Mouse (Mus musculus) CH12.LX (cell line): Measurements from ENCODE around the gene Arhgap4. TPM values are rescaled to one million over a fixed set of nuclear protein-coding genes. Genes with fewer than 3 reads are reported as not detected.

Source experiments
- DNase-seq: peaks from one replicate; pipeline ENCODE4 v3.0.0-alpha.2; 2013; ENCODE audit errors: extremely low read depth
- H3K27ac ChIP-seq: 2 replicates; pipeline ENCODE4 v1.5.1; 2012; ENCODE audit warnings: low read depth, mild to moderate bottlenecking, control low read depth, moderate library complexity; ENCODE audit not compliant: insufficient read depth
- H3K27me3 ChIP-seq: replicated peaks from 2 replicates; pipeline ENCODE3; 2012; ENCODE audit warnings: inconsistent platforms
- H3K36me3 ChIP-seq, 2 experiments: replicated peaks in 1 of 2; 2 replicates each; pipeline versions ENCODE3 to v1.6.1; 2012; ENCODE audit warnings: inconsistent platforms in 1 of 2, low read length in 1 of 2, mild to moderate bottlenecking in 1 of 2, mixed read lengths in 1 of 2, moderate library complexity in 1 of 2; ENCODE audit not compliant: control insufficient read depth in 1 of 2, insufficient read depth in 1 of 2
- H3K4me1 ChIP-seq, 2 experiments: 2 replicates each; pipeline ENCODE4 v1.6.1; 2012; ENCODE audit warnings: inconsistent platforms in 1 of 2, moderate library complexity in 1 of 2; ENCODE audit not compliant: insufficient read depth in 2 of 2, control insufficient read depth in 1 of 2
- H3K4me2 ChIP-seq: 2 replicates; pipeline ENCODE4 v1.6.1; 2012; ENCODE audit warnings: low read depth, mild to moderate bottlenecking, control low read depth; ENCODE audit not compliant: poor library complexity, insufficient read depth, severe bottlenecking
- H3K4me3 ChIP-seq, 3 experiments: fragments of 150-350 bp in 1 of 3; sonication (generic) in 1 of 3; replicated peaks in 1 of 3; 2 replicates each; pipeline versions ENCODE3 to v1.5.1; 2011 to 2012; ENCODE audit warnings: low read depth in 2 of 3, low read length in 2 of 3, mild to moderate bottlenecking in 2 of 3, moderate library complexity in 2 of 3, control low read depth in 1 of 3, improper control_type of control experiment in 1 of 3, inconsistent platforms in 1 of 3, mixed read lengths in 1 of 3; ENCODE audit not compliant: poor library complexity in 1 of 3
- H3K79me2 ChIP-seq: replicated peaks from 2 replicates; pipeline ENCODE4 v1.6.1; 2012; ENCODE audit warnings: mild to moderate bottlenecking, moderate library complexity; ENCODE audit not compliant: control insufficient read depth, poor library complexity, insufficient read depth, severe bottlenecking; ENCODE audit errors: extremely low read depth
- H3K9ac ChIP-seq: 2 replicates; pipeline ENCODE4 v1.6.1; 2012; ENCODE audit warnings: low read depth, mild to moderate bottlenecking, control low read depth, moderate library complexity; ENCODE audit not compliant: insufficient read depth
- H3K9me3 ChIP-seq: replicated peaks from 2 replicates; pipeline ENCODE3; 2012; ENCODE audit warnings: low read length, inconsistent platforms, mixed read lengths
- BHLHE40 ChIP-seq: IDR thresholded peaks from 2 replicates; pipeline ENCODE4 v1.6.1; 2011; ENCODE audit warnings: mild to moderate bottlenecking, low read depth, low read length, improper control_type of control experiment
- CHD1 ChIP-seq: IDR thresholded peaks from 2 replicates; pipeline ENCODE4 v1.6.1; 2012; ENCODE audit warnings: low read depth, low read length, improper control_type of control experiment, inconsistent platforms
- CHD2 ChIP-seq: IDR thresholded peaks from 2 replicates; pipeline ENCODE4 v1.6.1; 2011; ENCODE audit warnings: low read length, improper control_type of control experiment
- CTCF ChIP-seq, 2 experiments: IDR thresholded peaks in 1 of 2; conservative IDR thresholded peaks in 1 of 2; 2 replicates each; pipeline ENCODE4 v1.5.1; 2011 to 2012; ENCODE audit warnings: low read depth in 2 of 2, low read length in 2 of 2, improper control_type of control experiment in 1 of 2, inconsistent platforms in 1 of 2, mild to moderate bottlenecking in 1 of 2, moderate library complexity in 1 of 2
- E2F4 ChIP-seq: IDR thresholded peaks from 2 replicates; pipeline ENCODE4 v1.6.1; 2011; ENCODE audit warnings: low read depth, low read length, improper control_type of control experiment; ENCODE audit not compliant: insufficient replicate concordance
- ELF1 ChIP-seq: IDR thresholded peaks from 2 replicates; pipeline ENCODE4 v1.6.1; 2014; ENCODE audit warnings: low read depth, mild to moderate bottlenecking, inconsistent platforms, low read length, improper control_type of control experiment
- EP300 ChIP-seq: IDR thresholded peaks from 2 replicates; pipeline ENCODE4 v1.6.1; 2011; ENCODE audit warnings: low read length, improper control_type of control experiment
- ETS1 ChIP-seq: conservative IDR thresholded peaks from 2 replicates; pipeline ENCODE4 v1.6.1; 2012; ENCODE audit warnings: low read depth, mild to moderate bottlenecking, inconsistent platforms, low read length, improper control_type of control experiment, moderate library complexity
- GABPA ChIP-seq: IDR thresholded peaks from 2 replicates; pipeline ENCODE4 v1.6.1; 2012; ENCODE audit warnings: low read depth, low read length, improper control_type of control experiment, inconsistent platforms; ENCODE audit not compliant: insufficient replicate concordance
- HCFC1 ChIP-seq: IDR thresholded peaks from 2 replicates; pipeline ENCODE4 v1.6.1; 2012; ENCODE audit warnings: low read depth, mild to moderate bottlenecking, inconsistent platforms, low read length, improper control_type of control experiment
- IRF4 ChIP-seq: IDR thresholded peaks from 2 replicates; pipeline ENCODE4 v1.6.1; 2014; ENCODE audit warnings: low read depth, mild to moderate bottlenecking, inconsistent platforms, low read length, improper control_type of control experiment
- JUN ChIP-seq: IDR thresholded peaks from 2 replicates; pipeline ENCODE4 v1.6.1; 2011; ENCODE audit warnings: low read depth, mild to moderate bottlenecking, low read length, improper control_type of control experiment, moderate library complexity; ENCODE audit not compliant: insufficient read depth
- JUND ChIP-seq: conservative IDR thresholded peaks from 2 replicates; pipeline ENCODE4 v1.6.1; 2011; ENCODE audit warnings: low read depth, low read length, improper control_type of control experiment
- KAT2A ChIP-seq: IDR thresholded peaks from 2 replicates; pipeline ENCODE4 v1.6.1; 2012; ENCODE audit warnings: low read length, improper control_type of control experiment, inconsistent platforms; ENCODE audit not compliant: insufficient replicate concordance
- MAFK ChIP-seq: IDR thresholded peaks from 2 replicates; pipeline ENCODE4 v1.6.1; 2011; ENCODE audit warnings: low read length, improper control_type of control experiment; ENCODE audit not compliant: insufficient replicate concordance
- MAX ChIP-seq: IDR thresholded peaks from 2 replicates; pipeline ENCODE4 v1.6.1; 2011; ENCODE audit warnings: low read length, improper control_type of control experiment
- MAZ ChIP-seq: IDR thresholded peaks from 2 replicates; pipeline ENCODE4 v1.6.1; 2012; ENCODE audit warnings: low read depth, mild to moderate bottlenecking, inconsistent platforms, low read length, improper control_type of control experiment, moderate library complexity
- MEF2A ChIP-seq: IDR thresholded peaks from 2 replicates; pipeline ENCODE4 v1.6.1; 2014; ENCODE audit warnings: low read depth, mild to moderate bottlenecking, inconsistent platforms, low read length, improper control_type of control experiment, borderline replicate concordance
- MXI1 ChIP-seq: IDR thresholded peaks from 2 replicates; pipeline ENCODE4 v1.6.1; 2011; ENCODE audit warnings: mild to moderate bottlenecking, low read depth, low read length, improper control_type of control experiment
- MYC ChIP-seq: IDR thresholded peaks from 2 replicates; pipeline ENCODE4 v1.6.1; 2011; ENCODE audit warnings: low read depth, mild to moderate bottlenecking, improper control_type of control experiment, low read length
- NELFE ChIP-seq: IDR thresholded peaks from 2 replicates; pipeline ENCODE4 v1.6.1; 2011; ENCODE audit warnings: low read depth, low read length, improper control_type of control experiment
- NRF1 ChIP-seq: IDR thresholded peaks from 2 replicates; pipeline ENCODE4 v1.6.1; 2014; ENCODE audit warnings: low read depth, mild to moderate bottlenecking, inconsistent platforms, low read length, improper control_type of control experiment, moderate library complexity
- PAX5 ChIP-seq: IDR thresholded peaks from 2 replicates; pipeline ENCODE4 v1.6.1; 2012; ENCODE audit warnings: low read length, inconsistent platforms, mixed read lengths
- POLR2A ChIP-seq: IDR thresholded peaks from 2 replicates; pipeline ENCODE4 v1.6.1; 2011; ENCODE audit warnings: low read depth, mild to moderate bottlenecking, improper control_type of control experiment, low read length
- POLR2AphosphoS2 ChIP-seq: IDR thresholded peaks from 2 replicates; pipeline ENCODE4 v1.6.1; 2011; ENCODE audit warnings: low read depth, low read length, improper control_type of control experiment
- RAD21 ChIP-seq: IDR thresholded peaks from 2 replicates; pipeline ENCODE4 v1.6.1; 2011; ENCODE audit warnings: low read depth, mild to moderate bottlenecking, low read length, improper control_type of control experiment, moderate library complexity
- RCOR1 ChIP-seq: conservative IDR thresholded peaks from 2 replicates; pipeline ENCODE4 v1.6.1; 2012; ENCODE audit warnings: low read depth, mild to moderate bottlenecking, inconsistent platforms, low read length, improper control_type of control experiment
- SIN3A ChIP-seq: IDR thresholded peaks from 2 replicates; pipeline ENCODE4 v1.6.1; 2012; ENCODE audit warnings: low read length, improper control_type of control experiment, inconsistent platforms
- SMC3 ChIP-seq: IDR thresholded peaks from 2 replicates; pipeline ENCODE4 v1.6.1; 2011; ENCODE audit warnings: low read depth, low read length, improper control_type of control experiment
- TBP ChIP-seq: conservative IDR thresholded peaks from 2 replicates; pipeline ENCODE4 v1.6.1; 2011; ENCODE audit warnings: low read depth, low read length, improper control_type of control experiment
- TCF12 ChIP-seq: IDR thresholded peaks from 2 replicates; pipeline ENCODE4 v1.6.1; 2014; ENCODE audit warnings: low read depth, mild to moderate bottlenecking, inconsistent platforms, low read length, improper control_type of control experiment
- UBTF ChIP-seq: IDR thresholded peaks from 2 replicates; pipeline ENCODE4 v1.6.1; 2012; ENCODE audit warnings: low read depth, mild to moderate bottlenecking, inconsistent platforms, low read length, improper control_type of control experiment, moderate library complexity
- USF1 ChIP-seq: IDR thresholded peaks from 2 replicates; pipeline ENCODE4 v1.6.1; 2014; ENCODE audit warnings: low read depth, mild to moderate bottlenecking, inconsistent platforms, low read length, improper control_type of control experiment
- USF2 ChIP-seq: conservative IDR thresholded peaks from 2 replicates; pipeline ENCODE4 v1.6.1; 2011; ENCODE audit warnings: low read depth, low read length, improper control_type of control experiment
- ZC3H11A ChIP-seq: IDR thresholded peaks from 2 replicates; pipeline ENCODE4 v1.6.1; 2012; ENCODE audit warnings: low read depth, mild to moderate bottlenecking, inconsistent platforms, low read length, improper control_type of control experiment
- ZKSCAN1 ChIP-seq: IDR thresholded peaks from 2 replicates; pipeline ENCODE4 v1.6.1; 2012; ENCODE audit warnings: low read depth, inconsistent platforms, low read length, improper control_type of control experiment, borderline replicate concordance
- ZMIZ1 ChIP-seq: IDR thresholded peaks from 2 replicates; pipeline ENCODE4 v1.6.1; 2012; ENCODE audit warnings: low read depth, mild to moderate bottlenecking, inconsistent platforms, low read length, improper control_type of control experiment
- ZNF384 ChIP-seq: IDR thresholded peaks from 2 replicates; pipeline ENCODE4 v1.6.1; 2012; ENCODE audit warnings: low read depth, low read length, improper control_type of control experiment, inconsistent platforms
- dilution Hi-C: fragments of 300-500 bp; cut with MboI; formaldehyde crosslinking; loops from 2 replicates; pipeline ENCODE4 v1.14.3; 2020; ENCODE audit warnings: low sequenced_read_pairs; ENCODE audit not compliant: extremely low pct_unique_long_range_greater_than_20kb, extremely low pct_ligation_motif_present
- in situ Hi-C: fragments of 300-500 bp; cut with MboI; formaldehyde crosslinking; loops from 3 replicates; pipeline ENCODE4 v1.14.3; 2019; ENCODE audit warnings: low sequenced_read_pairs, low pct_ligation_motif_present, low pct_unique_long_range_greater_than_20kb, mixed read lengths
- polyA plus RNA-seq: library from polyadenylated mRNA; unstranded; fragments of >175 nt; gene quantifications from 2 replicates; pipeline ENCODE4 v1.2.1, GENCODE M21; 2012; ENCODE audit warnings: low read depth; ENCODE audit not compliant: insufficient read length
- total RNA-seq, 2 experiments: library from RNA; depleted of rRNA; stranded (reverse); fragments of 300-350 nt in 1 of 2; fragments of >200 nt in 1 of 2; gene quantifications; 2 replicates each; pipeline ENCODE4 v1.2.3; 2012 to 2014

Gene Arhgap4
- 13.6 and 14.3 TPM in 2 replicates for total RNA-seq (2012; rRNA removed)
- 10.9 and 13.9 TPM in 2 replicates for total RNA-seq (2014; rRNA removed)
- polyA plus RNA-seq: 24.1 and 24.5 TPM in 2 replicates

- Histone ChIP-seq H3K36me3 (peaks cover 33 to 51% of the 10 kb centered on the region in 2 experiments), H3K79me2 (peaks cover 16% of the 10 kb centered on the region), H3K9me3 (no peaks in the 10 kb centered on the region), H3K4me3 (peak within 1 kb of the TSS; percentile 66 to 92 (median 66)), H3K9ac (peak within 1 kb of the TSS; percentile 57), H3K4me1 (peaks cover 2 to 18% of the 10 kb centered on the region in 2 experiments; a peak in 2 of 4 replicates), H3K4me2 (peak within 1 kb of the TSS; percentile 95), H3K27ac (peak within 1 kb of the TSS; percentile 63), H3K27me3 (no peaks in the 10 kb centered on the region)
- in situ Hi-C loops (no loop called here), dilution Hi-C loops (no loop called here)
- DNase-seq: peak; percentile 82
- TF ChIP-seq TCF12: 0 out of 2 replicates have a peak, but pooled peaks have one; percentile 45
- TF ChIP-seq POLR2AphosphoS2: peak; percentile 87
- TF ChIP-seq IRF4: no peak
- TF ChIP-seq SIN3A: peak; percentile 62; the same call in 1 of the 2 replicates
- TF ChIP-seq CHD2: no peak; the same call in 1 of the 2 replicates
- TF ChIP-seq RAD21: no peak
- no peak for TF ChIP-seq EP300
- no peak for TF ChIP-seq JUND
- TF ChIP-seq MAFK: no peak
- TF ChIP-seq RCOR1: no peak
- TF ChIP-seq POLR2A: peak; percentile 79
- no peak for TF ChIP-seq UBTF
- no peak; the same call in 1 of the 2 replicates for TF ChIP-seq MEF2A
- TF ChIP-seq TBP: peak; percentile 45; the same call in 1 of the 2 replicates
- TF ChIP-seq ZMIZ1: peak; percentile 82
- no peak for TF ChIP-seq ZKSCAN1
- peak; percentile 88 for TF ChIP-seq MYC
- TF ChIP-seq USF1: no peak
- no peak for TF ChIP-seq JUN
- peak; percentile 87 for TF ChIP-seq MXI1
- TF ChIP-seq PAX5: no peak
- TF ChIP-seq BHLHE40: no peak
- no peak for TF ChIP-seq ZNF384
- no peak for TF ChIP-seq MAZ
- peak; percentile 71 for TF ChIP-seq NELFE
- TF ChIP-seq NRF1: no peak
- no peak for TF ChIP-seq USF2
- TF ChIP-seq MAX: peak; percentile 82
- no peak for TF ChIP-seq GABPA
- 0 out of 2 replicates have a peak, but pooled peaks have one; percentile 43 for TF ChIP-seq ELF1
- TF ChIP-seq E2F4: peak; percentile 75; the same call in 1 of the 2 replicates
- TF ChIP-seq ETS1: no peak
- TF ChIP-seq SMC3: no peak
- TF ChIP-seq ZC3H11A: no peak
- no peak for TF ChIP-seq CHD1
- 0 out of 2 replicates have a peak, but pooled peaks have one; percentile 60 for TF ChIP-seq KAT2A
- no peak for TF ChIP-seq CTCF (conservative IDR thresholded peaks at IDR 0.05 in 1 of 2, IDR thresholded peaks at IDR 0.05 in 1 of 2; ENCODE audit: low read depth in 2 of 2, low read length in 2 of 2)
- TF ChIP-seq HCFC1: peak; percentile 68
These were observed at the start of gene Arhgap4, which contains the start of gene Naa10 for GRCm38 (mm10) chrX:73921823-73922549. TSS of gene Arhgap4 (minus strand) at chrX:73921870. TSS of gene Naa10 (minus strand) at chrX:73921944.
